Mouse (Mus musculus) adrenal gland (tissue): ENCODE data around the gene Trip12.

ENCODE experiments used
- intact Hi-C: fragments of 180-260 bp; cut with DNase I; formaldehyde crosslinking; loops from one replicate; pipeline ENCODE4 v1.15.1; 2025

The Trip12 gene

DNA sequence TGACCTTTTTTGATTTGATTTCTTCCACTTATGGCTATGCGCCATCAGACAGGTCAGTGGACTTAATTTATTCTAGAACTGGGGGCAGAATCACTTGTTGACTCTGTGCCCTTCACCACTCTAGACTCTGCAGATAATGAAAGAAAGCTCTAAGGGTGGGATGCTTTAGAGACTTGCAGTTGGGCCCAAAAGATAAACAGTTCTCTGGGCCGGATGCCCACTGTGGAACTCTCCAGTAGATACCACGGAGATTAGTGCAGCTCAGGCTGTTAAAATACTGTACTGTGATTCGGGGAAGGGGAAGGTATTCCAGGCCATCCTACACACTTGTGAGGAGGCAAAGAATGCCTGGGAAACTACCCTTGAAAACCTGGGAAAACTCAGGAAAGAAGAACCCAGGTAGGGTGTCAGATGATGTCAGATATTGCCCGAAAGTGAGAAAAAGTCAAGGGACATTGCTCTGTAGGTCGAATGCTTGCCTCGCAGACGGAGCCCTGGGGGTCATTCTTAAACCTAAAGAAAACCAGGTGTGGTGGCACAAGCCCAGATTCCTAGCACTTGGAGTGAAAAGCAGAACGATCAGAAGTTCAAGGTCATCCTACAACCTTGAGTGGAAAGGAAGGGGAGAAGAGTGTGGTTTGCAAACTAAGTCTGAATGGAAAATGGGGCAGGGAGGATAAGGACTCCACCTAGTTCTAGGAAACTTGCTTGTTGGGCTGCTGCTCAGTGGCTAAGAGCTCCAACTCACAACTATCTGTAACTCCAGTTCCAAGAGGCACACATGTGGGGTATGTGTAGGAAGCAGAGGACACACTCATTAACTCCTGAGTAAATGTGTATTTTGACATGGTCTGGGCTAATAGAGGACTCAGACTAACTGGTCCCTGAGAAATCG lies 20.3 kb upstream of the Trip12 start:
- intact Hi-C loops = no loop called here

DNA sequence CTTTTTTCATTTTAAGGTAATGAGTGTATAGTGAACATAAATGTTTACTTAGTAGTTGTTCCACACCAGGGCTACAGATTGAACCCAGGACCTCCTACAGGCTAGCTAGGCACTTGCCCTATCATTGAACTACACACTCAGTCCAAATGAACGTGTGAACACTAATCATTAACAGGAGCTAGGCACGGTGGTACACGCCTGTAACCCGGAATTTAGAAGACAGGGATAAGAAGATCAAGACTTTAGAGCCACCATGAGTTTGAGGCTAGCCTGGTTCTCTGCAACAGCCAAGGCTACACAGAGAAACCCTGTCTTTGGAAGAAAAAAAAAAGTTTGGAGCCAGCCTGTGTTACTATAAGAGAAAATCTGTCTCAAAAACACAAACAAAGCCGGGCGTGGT lies 19.3 kb upstream of the Trip12 start:
- intact Hi-C loops = no loop called here

DNA sequence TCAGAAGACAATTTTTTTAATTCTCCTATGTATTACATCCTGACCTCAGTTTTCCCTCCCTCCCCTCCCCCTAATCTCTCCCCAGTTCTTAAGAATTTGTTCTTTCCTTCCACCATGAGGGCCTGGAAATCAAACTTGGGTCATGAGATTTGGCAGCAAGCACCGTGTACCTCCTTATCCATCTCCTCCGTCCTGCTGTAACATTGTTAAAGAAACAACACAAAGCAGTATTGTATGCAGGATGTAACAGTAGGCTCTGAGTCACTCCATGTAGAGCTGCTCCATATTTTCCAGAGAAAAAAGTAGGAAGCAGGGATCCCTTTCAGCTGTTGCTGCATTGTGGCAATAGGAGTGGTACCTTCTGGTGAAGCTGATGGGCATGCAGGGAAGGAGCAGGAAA lies 15.4 kb upstream of the Trip12 start:
- intact Hi-C loops = no loop called here

DNA sequence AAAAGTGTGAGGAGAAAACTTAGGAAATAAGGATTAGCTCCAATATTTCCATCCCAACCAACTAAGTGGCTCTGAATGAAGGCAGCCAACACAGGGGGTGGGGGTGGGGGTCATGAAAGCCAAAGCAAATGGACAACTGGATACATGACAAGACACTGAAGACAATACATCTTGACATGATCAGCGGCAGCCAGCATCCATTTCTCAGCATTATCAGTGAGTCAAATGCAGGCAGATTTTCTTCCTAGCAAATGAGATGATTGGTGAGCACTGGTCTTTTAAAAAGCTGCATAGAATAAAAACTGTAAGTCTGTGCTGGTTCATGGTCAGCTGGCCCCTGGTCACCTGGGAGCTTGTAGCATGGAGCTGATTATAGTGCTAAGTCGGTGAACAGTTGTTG lies 14.7 kb upstream of the Trip12 start:
- intact Hi-C loops = no loop called here

DNA sequence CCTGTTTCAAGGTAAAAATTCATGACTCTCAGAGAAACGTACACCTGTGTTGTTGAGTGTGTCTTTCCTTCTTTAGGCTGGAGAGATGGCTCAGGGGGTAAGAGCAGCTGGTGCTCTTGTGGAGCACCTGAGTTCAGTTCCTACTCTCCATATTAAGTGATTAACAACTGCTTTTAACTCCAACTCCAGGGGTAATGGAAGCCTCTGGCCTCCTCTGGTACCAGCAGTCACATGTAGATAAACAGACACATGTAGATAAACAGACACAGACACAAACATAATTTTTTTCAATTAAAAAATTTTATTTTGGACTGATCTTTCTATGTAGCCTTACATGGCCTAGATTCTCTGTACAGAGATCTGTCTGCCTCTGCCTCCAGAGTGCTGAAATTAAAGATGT lies 13.4 kb upstream of the Trip12 start:
- intact Hi-C loops = no loop called here

DNA sequence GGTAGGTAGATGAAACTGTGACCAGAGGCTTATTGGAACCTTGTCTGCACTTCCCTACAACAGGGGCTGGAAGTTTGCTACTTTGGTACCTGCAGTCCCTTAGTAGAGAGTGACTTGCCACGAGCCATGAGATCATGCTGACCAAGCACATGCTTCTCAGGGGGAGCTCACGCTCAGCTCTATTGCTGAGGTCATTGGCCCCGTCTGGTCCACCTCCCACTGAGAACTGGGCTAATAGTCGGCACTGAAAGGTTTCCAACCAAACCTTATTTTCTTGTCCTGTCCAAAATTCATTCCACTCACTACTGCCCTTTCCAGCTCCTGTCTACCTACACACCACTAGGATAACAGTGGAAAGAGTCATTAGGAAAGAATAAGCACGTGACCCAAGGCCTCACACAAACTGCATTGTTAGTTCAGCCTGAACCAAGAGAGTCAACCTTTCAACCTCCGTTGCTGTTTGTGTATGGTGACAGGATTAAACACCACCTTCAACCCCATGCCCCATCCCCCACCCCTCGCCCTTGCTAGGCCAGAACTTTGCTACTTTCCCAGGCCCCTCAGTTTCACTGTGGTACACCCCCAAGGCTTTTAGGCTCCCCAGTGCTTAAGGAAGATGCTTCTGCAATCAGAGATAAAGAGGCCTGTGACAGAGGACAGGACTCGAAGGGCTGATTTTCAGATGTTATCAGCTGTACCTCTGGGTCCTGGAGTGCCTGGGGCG lies 11.4 kb upstream of the Trip12 start:
- intact Hi-C loops = no loop called here

DNA sequence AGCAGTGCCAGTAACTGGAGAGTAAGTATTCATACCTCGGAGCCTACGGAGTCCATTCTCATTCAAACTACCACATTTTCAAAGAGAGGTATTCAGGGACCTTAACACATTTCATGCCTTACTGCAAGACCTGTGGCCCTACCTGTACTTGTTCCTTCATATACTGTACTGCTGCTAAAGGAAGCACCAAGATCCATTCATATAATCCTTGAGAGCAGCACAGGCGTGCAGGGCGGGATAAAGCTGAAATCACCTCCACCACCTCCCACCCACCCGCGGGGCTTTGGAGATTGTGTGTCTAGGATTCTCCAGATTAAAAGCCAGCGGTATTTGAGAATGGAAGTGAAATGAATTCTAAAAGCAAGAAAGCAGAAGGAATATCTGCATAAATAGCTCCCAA lies 10.2 kb upstream of the Trip12 start:
- intact Hi-C loops = no loop called here

DNA sequence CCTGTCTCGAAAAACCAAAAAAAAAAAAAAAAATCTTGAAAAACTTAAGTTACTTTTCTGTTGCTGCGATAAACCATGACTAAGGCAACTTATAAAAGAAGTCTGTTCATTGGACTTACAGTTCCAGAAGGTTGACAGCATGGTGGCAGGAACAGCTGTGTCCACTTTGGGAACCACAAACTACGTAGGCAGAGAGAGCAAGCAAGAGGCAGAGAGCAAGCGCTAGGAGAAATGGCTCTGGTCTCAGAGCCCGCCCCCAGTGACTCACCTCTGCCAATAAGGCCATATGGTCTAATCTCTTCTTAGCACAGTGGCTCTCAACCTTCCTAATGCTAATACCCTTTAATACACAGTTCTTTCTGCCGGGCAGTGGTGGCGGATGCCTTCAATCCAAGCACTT lies 9.5 kb upstream of the Trip12 start:
- intact Hi-C loops = no loop called here

DNA sequence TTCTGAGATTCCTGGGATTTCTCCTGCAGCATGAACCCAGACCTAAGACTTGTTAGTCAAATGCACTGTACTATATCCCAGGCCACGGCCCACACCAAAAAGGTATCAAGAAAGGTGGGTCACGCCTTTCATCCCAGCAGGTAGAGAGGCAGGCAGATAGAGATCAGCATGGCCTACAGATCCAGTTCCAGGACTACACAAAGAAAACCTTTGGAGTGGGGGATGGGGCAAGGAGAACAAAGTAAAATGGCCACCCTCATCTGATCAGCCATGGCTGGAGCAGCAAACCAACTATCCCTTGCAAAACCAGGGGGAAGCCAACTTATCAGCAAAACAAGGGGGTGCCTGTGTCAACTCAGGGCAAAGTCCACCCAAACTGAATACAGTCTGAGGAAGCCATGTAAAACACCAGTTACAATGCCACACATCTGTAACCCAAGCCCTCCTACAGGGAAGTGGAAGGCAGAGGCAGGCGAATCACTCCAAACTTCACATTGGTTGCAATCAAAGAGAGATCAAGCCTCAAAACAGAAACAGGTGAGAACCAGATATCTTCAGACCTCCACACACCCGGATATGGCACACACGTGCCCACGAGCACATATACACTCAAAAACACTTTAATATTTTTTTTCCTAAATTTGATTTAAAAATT lies 8.6 kb upstream of the Trip12 start:
- intact Hi-C loops = no loop called here

DNA sequence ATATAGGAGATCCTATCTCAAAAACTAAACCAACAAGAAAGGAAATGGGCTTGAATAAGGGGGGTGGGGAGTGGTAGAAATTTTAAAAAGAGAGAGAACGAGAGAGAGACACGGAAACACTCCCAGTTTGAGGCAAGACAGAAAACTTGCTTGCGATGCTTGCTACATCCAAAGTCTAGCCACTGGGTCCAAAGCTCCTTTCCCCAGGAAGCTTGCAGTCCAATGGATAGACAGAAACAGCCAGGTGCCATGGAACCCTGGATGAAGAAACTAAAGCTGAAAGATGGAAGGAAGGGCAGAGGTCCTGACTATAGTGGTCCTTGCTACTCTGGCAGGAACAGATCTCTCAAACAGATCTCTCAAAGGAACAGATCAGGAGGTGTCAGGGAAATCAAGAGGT lies 8.0 kb upstream of the Trip12 start:
- intact Hi-C loops = no loop called here

DNA sequence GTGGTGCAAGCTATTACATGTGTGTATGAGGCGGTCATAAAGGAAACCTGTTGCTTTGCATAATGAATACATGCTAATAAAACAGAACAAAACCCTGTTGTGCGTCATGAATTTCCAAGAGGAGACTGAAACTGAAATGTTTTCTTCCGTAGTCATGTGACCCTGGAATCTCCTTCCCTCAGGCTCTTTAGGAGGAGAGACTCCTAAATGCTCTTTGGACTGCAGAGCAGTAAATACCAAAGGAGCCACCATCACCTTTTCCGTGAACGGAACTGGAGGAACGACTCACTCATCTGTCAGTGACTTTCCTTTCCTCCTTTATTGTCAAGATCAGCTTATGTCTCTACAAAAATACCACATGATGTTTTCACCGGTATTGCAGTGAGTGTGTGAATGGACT lies 7.4 kb upstream of the Trip12 start:
- intact Hi-C loops = no loop called here

DNA sequence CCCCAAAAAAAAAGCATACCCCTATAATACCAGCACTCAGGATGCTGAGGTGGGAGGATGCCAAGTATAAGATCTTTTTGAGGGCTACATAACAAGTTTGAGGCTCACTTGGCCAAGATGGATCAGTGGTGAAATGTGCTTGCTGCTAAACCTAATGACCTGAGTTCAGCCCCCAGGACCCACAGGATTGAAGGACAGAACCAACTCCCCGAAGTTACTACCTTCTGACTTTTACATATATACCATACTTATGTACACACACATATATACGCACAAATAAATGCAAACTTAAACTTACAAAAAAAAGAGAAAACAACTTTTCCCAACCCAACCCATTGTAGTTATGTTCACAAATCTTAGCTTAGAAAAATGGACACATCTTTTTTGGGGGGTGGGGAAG lies 3.0 kb upstream of the Trip12 start:
- intact Hi-C loops = no loop called here

DNA sequence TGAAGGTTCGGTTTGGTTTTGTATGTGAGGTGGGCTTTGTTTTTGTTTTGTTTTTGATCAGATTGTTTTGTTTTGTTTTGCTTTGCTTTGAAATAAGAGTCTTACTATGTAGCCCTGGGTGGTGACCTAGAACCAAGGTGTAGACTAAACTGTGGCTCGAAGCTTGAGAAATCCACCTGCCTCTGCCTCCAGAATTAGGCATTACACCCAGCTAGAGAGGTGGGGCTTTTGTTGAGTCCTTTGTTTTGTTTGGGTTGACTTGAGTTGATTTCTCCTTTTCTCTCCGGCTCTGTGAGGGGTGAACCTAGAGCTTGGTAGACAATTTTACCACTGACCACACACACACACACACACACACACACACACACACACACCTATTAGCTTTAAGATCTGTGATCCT lies 745 bp upstream of the Trip12 start:
- intact Hi-C loops = no loop called here

DNA sequence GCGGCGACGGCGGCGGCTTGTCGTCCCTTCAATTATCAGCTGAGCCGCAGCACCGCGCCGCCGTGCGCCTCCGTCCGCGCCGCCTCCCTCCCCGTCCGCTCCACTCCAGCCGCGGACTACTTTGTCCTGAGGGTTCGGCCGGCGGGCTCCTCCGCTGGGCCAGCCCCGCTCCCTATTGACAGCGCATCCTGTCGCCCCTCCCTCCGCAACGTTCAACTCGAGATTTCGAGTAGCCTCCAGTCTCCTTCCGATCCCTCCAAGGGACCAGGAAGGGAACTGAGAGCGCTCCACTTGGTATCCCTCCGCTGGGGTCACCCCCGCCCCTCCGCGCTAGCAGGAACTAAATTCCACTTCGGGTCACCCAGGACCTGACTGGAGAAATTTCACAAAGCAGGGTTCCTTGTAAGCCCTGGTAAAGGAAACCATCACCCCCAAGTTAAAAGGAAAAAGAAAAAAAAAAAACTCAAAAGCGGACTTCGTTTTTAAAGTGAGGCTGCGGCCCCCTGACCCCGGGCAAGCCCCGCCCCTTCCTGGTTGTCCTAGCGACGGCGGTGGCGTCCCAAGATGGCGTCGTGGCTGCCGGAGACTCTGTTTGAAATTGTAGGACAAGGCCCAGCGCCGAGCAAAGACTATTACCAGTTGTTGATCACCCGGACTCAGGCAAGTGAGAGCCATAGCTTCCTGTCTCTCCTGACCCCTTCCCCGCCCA lies 853 bp downstream of the Trip12 start, which contains the start of gene Fbxo36:
Fbxo36 (plus strand) TSS at position 533 of the 709 bp plus-strand sequence.
- intact Hi-C loops = no loop called here

DNA sequence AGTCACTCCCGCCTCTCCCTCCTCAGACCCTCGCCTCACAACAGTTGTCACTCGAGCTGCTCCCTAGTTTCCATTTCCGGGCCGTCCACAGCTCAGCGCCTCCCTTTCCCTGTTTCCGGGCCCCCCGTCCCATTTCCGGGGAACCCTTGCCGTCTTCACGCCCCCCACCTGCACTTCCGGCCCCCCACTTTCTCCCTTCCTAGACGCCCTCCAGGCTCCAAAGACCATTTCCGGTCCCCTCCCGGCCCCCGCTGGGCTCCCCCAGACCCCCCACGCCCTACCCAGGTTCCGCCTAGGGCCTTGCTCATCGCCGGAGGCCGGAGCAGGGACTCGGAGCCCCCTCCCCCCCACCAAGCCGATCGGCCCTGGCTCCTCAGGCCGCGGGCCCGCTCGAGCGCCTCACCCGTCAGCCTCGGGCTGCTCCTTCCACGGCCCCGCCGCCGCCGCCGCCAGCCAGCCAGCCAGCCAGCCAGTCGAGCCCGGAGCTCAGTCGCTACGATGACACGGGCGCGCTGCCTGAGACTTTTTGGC lies 1.6 kb downstream of the Trip12 start:
- intact Hi-C loops = no loop called here

DNA sequence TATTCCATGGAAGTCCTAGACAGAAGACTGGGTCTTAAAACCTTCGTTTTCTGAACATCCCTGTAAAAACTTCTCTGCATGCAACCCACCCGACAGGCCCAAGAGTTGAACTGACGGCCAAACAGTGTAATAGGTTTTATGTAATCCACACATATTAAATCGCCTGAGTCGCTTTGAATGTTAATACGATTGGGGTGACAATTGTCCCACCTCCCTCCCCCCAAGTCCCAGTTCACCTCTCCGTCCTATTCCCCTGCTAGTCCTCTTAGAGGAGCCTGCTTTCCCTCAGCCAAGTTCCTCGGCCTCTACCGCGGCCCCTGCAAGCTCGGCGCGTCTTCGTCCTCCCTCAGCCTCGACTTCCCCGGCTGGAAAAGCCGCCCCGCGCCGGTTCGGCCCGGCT lies 2.2 kb downstream of the Trip12 start:
- intact Hi-C loops = no loop called here

DNA sequence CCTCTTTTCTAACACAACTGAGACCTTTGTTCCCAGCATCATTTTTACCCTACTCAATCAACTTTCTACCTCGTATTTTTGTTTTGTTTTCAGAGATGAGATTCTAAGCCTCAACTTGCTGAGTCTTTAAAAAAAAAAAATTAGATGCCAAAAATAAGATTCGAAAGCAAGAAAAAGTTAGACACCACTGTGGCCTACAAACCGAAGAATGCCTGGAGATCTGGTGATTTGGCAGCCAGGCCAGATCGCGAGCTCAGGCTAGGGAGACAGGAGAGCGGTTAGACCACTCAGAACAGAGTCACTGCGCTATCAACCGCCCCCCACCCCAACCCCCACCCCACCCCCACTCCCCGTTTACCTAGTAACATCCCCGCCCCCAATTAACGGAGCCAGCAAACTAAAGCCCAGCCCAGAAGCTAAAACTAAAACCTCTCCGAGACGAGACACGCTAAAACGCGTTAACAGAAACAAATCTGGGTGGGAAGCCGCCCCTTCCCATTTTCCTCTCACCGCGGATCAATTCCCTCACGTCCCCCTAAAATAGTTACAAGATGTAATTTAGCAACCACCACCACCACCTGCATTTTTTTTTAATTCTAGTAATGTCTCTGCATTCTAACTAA lies 2.7 kb downstream of the Trip12 start:
- intact Hi-C loops = no loop called here

DNA sequence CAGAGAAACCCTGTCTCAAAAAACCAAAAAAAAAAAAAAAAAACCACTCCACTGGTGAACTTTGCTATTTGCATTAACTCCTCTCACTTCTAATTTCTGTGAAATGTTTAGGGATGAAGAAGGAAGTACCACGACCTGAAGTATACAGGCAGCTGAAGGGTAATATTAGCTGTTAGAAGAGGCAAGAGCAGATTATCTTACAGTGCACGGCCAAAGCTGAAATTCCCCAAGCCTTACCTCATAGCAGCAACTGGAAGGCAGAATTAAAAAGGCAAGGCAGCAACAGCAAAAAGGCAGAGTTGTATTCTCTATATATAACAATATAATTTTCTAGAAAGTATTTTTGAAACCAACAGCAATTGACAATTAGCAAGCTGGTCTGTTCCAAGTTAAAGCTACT lies 15.2 kb downstream of the Trip12 start:
- intact Hi-C loops = no loop called here

DNA sequence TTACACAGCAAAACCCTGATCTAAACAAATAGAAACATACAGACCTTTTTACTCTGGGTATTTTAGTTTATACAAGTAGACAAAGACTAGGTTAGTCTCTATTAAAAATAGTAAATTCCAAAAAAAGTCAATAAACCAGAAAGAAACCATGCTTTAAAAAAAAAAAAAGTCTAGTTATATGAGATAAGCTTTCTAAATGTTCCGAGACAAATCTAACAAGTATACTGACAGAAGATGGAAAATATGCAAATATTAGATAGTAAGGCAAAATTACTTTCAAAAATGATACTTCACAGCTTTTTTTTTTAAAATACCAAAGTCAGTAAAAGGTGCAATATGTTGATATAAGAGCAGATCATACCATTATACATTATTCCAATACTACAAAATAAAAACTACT lies 22.7 kb downstream of the Trip12 start:
- intact Hi-C loops = no loop called here

DNA sequence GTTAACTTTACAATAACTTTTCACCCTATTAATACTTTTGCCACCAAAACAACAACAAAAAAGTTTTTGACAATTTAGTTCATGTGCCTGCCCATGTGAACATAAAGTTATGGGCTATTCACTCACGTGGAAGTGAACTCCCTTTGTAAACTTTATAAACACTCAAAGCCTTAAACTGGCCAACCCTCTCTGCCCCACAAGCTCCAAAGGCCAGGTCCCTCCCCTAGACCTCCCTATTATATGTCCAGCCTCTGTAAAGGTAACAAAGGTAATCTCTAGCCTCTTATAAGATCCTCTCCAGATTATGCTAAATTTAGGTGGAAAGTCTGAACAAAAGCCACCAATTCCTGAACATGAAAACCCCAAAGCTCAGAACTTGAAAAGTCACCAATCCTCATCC lies 36.5 kb downstream of the Trip12 start:
- intact Hi-C loops = no loop called here

DNA sequence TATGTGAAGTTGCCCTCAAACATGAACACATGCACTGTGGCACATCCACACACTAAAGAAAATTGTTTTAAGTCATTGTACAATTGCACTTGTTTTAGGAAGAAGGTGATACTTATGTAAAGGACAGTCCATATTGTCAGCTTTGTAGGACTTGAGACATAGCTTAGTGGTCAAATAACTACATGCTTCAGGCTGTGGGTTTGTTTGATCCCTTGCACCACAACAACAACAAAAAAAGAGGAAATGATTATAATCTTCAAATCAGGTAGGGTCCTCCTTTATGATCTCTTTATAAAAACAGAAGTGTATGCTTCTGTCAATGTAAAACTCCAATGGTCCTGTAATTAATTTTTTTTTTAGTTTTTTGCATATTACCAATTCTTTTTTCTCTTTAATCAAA lies 41.1 kb downstream of the Trip12 start:
- intact Hi-C loops = no loop called here
